Mouse (Mus musculus) left cerebral cortex, postnatal 36 days (tissue): ENCODE data around the gene Gnat3. TPM values are rescaled to one million over a fixed set of nuclear protein-coding genes. Genes with fewer than 3 reads are reported as not detected.
"Not testable (repeated sequence)": the region's sequence is repeated elsewhere in the genome, so short reads cannot be mapped to it uniquely, and the experiment has no call there.

Experiments used
- DNase-seq, 2 experiments: peaks; one replicate each; pipeline ENCODE4 v3.0.0; 2021 to 2022; ENCODE audit warnings: low spot score in 2 of 2, mixed read lengths in 1 of 2
- intact Hi-C: fragments of 180-260 bp; cut with DNase I; formaldehyde crosslinking; loops from one replicate; pipeline ENCODE4 v1.15.1; 2025
- total RNA-seq, 2 experiments: library from RNA; stranded (reverse); gene quantifications; 2 replicates each; pipeline ENCODE4 v1.2.3; 2021

Gene Gnat3
- total RNA-seq = not detected

DNA sequence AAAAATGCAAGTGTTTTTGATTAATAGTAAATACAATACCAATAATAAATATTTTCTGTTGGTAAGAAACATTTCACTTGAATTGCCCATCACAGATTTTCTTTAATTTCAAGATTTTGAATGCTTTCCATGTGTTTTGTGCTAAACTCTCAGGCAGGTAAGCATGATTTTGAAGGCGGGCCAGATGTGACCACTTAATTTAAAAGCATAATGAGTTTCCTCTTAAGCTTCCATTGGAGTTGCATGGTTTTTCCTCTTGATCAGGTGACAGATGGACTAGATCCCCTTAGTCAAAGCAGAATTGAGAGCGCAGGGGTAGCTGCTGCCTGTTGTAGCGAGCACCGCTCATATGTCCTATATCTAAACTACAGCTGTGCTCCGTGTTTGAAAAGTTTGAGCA lies at the start of gene Gnat3:
TSS of gene Gnat3 (plus strand) at position 301 of the 400 bp plus-strand sequence.
- intact Hi-C loops = no loop called here
- DNase-seq = no peak

DNA sequence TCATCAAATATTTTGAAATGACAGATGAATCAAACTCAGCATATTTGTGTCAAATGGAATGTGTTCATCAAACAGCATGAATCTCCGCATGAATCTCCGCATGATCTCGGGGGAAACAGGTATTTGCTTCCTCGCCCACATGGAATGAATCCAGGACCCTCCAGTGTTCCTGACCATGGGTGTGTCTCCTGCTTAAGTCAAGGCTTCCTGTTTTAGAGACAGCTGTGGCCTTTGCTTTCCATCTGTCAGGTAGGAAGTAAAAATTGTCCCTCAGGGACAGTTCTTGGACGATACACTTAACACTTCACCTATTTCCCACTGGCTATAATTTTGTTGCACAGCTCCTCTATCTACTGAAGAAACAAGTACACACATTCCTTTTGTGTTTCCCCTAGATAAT lies 43.4 kb upstream of the Gnat3 start:
- intact Hi-C loops = no loop called here
- no peak for DNase-seq

DNA sequence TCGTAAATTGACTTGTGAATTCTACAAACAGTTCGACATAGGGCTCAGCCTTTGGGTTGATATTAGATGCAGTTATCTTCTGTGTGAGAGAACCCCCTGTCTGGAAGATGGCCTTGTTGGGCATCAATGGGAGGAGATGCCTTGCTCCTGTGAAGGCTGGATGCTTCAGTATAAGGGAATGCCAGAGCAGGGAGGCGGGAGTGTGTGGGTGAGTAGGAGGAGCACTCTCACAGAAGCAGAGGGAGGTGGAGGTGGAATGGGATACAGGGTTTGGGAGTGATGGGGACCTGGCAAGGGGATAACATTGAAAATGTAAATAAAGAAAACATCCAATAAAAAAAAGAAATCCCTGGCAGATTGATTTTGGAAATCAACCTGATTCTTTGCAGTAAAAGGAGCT lies 38.7 kb upstream of the Gnat3 start:
- DNase-seq = no peak
- intact Hi-C loops = no loop called here

DNA sequence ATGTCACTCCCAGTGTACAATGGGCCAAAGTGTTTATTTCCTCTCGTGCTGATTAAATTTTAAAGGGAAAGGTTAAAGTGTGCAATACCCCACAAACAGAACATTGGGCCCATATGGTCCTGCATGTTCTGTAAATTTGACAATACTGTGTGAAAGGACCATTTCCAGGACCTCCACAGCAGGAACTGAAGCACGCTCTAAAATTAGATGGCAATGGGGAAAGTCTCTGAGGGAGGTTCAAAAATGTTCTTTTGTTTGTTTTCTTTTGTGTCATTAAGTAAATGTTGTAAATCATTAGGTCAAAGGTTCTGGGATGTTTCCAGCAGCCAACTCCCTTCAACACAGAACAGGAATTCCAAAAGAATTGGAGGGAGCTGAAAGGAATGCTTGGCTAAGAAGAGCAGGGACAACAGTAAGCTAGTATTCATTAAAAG lies 38.2 kb upstream of the Gnat3 start:
- intact Hi-C loops = no loop called here
- DNase-seq = no peak

DNA sequence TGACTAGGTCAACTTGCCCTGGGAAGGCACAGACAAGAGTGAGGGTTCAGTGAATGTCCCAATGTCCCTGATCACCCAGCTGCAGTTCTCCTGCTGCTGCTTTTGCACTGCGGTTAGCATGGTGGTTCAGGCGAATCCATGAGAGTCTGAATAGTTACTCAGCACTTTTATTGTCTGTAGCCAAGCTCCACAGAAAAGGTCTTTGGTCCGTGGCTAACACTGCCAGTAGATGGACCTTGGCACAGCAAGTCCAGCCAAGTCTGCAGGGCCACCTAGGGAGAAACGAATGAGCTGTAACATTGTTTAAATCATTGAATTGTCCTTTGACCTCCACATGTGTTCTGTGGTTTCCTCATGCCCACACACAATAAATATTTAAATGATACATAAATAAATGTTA lies 33.9 kb upstream of the Gnat3 start:
- no peak for DNase-seq
- intact Hi-C loops = no loop called here

DNA sequence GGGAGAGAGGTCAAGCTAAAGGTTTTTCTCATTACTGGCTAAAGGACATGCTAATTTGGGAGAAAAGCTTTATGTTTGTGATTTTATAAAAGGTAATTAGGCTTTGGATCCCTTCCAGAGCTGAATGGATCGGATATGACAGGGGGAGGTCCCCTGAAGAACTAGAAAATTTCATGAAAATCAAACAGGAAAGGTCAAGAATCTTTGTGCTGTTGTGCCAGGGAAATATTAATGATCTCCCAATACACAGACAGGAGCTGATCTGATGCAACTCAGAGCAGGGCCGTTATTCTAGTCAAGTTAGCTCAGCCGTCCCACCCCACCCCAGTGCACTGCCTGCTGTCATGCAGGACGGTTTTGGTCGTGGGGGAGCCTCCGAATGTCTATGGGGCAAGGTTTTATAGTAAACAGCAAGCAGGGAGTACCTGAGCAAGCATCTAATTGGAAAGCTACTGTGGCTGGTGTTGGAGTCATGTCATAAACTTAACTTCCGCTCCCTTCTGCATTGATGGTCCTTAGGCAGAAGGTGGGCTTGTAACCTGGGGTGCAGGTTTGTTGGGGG lies 33.3 kb upstream of the Gnat3 start:
- intact Hi-C loops = no loop called here
- no peak for DNase-seq

DNA sequence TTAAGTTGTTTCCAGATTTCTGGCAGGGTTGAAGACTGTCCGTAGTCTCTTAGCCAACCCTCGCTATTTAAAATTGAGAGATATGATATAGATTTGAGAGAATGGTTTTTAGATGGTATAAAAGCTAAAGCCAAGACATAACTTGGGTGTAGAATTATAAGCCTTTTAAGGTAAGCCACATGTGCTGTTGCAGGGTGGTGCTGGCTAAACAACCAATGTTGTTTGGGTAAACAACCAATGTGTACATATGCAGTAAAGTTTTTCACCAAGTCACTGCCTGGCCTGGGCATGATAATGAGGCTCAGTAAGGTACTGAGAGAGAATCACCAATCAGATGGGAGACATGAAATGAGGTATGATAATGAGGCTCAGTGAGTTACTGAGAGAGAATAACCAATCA lies 30.8 kb upstream of the Gnat3 start:
- intact Hi-C loops, DNase-seq: not testable (repeated sequence)

DNA sequence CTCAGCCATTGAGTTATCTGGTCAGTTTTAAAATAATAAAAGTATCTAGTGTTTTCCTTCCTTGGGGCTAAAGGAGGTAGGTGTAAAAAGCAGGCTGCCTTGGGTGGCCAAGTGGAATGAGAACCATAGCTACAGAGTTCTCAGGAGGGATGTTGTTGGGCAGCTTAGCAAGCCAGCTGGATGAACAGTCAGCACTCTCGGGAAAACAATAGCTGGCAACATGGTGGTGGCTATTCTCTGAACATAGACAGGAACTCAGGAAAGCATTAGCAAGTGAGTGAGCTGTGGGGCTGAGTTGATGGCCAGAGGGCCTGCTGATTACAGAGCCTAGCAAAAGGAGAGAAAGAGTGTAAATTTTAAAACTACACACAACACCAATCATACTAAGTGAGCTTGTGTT lies 27.8 kb upstream of the Gnat3 start:
- intact Hi-C loops = no loop called here
- DNase-seq = no peak

DNA sequence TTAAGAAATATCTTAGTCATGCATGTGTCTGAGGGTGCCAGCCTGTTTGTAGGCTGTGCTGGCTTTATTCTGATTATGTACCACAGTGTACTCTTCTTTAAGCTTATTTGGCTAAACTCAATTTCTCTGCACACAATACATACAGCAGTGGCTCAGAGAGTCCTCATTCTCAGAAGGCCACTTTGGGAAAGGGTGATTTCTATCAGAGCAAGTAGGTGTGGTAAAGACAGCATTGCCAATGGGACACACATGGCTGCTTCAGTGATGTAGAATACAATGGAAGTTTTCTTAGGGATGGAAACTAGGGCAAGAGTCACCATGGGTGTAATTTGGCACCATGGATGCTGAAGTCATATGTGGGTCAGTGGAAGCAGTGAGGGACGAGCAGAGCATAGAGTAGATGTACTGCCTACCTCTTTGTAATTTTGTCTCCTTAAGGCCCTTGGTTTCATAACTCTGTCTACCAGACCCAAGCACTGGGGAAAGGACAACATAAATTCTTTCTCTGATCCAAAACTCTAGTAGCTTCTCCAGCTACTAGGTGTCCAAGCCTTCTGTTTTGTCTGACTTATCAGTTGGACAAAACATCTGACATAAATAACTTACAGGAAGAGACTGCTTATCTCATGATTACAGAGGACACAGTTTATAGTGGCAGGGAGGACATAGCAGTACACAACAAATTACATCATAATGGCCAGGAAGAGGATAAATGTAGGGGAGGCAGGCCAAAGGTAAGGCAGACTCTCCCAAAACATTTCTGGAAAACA lies 24.0 kb upstream of the Gnat3 start:
- intact Hi-C loops = no loop called here
- no peak for DNase-seq

DNA sequence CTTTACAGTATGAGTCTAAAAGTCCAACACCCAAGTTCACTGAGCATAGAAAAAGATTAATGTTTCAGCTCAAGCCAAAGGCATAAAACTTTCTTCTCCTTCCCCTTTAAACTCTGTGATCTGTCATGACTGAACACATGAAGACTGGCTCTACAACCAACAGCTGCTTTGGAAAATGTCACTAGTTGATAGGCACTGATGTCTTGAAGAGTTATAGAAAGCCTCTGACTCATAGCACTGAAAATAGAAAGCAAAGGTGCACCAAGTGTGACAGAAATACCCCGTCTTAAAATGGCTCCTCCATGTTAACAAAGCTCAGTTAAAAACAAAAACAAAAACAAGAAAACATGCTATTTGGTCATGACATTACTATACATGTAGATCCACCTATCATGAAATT lies 5.9 kb upstream of the Gnat3 start:
- DNase-seq = no peak
- intact Hi-C loops = no loop called here

DNA sequence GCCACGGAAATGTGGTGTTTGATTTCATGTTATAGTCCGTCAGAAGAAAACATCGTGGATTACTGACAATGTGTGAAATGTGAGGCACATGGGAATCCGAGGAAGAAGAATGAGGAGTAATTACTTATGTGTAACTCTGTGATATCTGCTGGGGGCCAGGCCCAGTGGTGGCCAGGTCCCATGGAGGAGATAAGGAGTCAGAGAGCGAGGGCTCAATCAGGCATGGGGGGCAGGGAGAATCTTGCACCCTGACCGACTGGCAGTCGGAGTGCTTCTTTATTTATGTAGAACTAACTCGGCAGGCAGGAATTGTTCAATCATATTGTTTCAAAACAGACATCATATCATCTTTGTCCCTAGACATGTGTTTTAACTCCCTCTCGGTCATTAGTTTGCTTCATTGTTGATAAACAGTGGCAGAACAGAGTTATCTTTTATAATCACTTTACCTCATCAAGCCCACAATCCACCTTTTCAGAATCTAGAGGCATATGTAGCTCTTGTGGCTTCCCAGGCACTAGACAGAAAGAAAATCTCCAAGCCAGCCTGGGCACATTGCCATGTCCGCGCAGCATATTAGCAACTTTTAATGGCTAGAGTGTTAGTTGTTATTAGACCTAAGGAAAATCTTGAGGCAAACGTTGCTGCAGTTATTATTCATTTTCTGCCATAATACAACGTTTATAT lies 7.5 kb downstream of the Gnat3 start:
- DNase-seq = no peak
- intact Hi-C loops = no loop called here

DNA sequence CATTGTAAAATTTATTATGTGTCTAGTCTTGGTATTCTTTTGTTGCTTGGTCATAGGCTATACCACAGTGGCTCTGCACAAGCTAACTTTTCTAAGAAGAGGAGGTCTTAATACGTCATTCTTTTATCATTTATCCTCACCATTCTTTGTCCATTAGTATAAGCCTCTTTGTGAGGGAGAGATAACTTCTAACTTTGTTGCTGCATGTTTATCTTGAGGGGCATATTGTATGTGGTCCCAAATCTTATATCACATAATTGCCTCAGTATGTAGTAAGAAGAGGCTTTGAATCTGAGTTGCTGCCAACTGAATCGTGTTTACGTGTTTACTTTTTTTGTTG lies 8.0 kb downstream of the Gnat3 start:
- no peak for DNase-seq
- intact Hi-C loops = no loop called here

DNA sequence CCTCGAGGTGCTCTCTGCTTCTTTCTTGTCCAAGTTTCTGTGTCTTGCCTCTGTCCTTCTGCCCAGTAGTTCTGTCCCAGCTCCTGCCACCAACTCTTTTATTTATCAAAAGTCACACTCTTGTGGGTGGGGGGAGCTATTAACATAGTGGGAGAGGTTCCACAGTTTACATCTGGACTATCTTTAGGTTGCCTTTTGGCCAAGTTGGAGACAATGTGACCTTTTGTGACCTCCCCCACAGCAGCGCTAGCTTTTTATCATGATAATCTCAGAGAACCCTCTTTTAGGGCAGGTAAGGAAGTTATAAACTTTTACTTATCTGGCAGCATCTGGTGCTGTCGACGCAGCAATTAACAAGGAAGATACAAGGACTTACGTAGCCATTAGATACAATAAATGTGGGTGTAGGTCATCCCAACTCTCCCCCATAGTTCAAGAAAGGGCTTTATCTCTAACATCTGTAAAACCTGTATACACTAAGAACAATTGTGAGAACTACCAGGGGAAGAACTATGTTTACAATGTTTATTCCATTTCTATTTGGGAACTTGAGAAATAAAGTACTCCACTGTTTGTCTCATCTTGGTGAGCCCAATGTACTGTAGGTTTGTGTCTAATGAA lies 18.3 kb downstream of the Gnat3 start:
- no peak for DNase-seq
- intact Hi-C loops = no loop called here

DNA sequence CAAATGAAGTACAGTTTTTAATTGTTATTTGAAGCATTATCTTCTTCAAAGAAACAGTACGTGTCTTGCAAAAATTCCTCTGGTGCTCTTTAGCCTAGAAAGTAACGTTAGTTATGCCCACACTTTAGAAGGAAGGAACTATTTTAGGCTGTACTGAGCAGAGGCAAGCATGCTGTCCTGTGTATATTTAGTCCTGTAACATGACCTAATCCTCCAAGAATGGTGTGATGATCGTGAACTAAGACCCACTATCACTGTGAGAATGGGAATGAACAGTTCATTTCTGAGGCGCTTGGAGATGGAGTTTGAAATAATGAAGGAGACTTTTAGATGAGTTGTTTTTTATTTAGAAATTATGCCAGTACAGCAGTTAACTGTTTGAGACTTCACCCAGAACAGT lies 20.4 kb downstream of the Gnat3 start:
- intact Hi-C loops = no loop called here
- DNase-seq = no peak

DNA sequence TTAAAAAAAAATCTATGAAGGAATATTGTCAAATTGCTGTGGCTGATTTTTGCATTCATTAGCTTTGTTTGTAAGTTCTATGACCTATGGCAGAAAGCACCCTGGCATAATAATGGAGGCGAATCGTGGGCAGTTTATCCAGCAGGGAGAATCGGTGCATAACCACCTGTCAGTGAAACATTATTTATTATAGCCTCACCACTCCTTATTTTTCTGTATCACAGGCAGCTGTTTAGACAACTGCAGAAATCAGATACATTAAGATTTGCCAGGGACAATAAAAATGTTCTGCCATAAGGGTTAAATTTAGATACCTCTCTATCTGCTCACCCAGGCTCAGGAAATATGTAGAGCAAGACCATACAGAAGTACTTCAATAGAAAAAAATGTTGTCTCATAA lies 22.2 kb downstream of the Gnat3 start:
- intact Hi-C loops = no loop called here
- no peak for DNase-seq

DNA sequence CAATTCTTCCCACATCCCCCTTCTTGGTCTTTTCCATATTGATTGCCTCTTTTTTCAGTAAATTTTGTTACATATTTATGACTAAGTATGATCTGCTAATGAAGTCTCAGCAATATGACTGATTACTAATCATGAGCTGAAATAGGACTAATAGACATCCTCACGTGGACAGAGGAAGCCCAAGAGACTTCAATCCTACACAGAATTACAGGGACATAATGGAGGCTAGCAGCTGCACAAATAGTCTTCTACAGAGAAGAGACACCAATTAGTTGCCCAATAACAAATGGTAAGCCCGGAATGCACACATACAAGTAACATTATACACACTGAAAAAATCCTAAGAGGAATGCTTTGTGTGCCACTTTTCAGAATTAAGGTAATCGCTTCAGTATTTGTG lies 24.3 kb downstream of the Gnat3 start:
- intact Hi-C loops = no loop called here
- no peak for DNase-seq

DNA sequence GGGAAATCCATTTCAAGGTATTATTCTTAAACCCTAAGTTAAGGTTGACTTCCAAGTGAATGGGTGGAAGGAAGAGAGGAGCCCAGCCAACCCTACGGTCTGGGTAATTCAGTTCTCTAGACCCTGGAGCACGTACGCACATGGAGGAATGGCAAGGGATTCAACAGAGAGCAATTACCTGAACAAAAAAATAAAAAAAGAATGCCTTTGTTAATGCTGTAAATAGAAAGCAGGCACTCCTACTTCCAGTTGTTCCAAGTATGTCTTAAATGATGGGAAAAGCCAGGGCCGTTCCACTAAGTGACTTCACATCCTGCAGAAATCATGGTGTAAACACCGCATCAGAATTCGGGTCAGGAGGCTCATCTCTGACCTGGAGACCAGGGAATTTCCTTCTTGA lies 28.3 kb downstream of the Gnat3 start:
- intact Hi-C loops = no loop called here
- DNase-seq = no peak

DNA sequence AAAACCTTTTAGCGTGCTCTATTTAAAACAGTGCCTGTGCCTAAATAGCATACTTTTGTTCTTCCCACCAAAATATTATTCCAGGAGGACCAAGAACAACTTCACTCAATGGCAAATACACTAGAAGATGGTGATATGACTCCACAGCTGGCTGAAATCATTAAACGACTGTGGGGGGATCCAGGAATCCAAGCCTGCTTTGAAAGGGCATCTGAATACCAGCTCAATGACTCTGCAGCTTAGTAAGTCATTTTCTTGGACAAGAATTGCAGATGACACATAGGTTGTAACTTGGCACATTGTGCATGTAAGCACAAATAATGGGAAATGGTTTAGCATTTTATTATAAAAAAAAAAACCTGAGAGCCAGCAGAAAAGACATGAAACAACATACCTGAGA lies 37.2 kb downstream of the Gnat3 start:
- no peak for DNase-seq
- intact Hi-C loops = no loop called here

DNA sequence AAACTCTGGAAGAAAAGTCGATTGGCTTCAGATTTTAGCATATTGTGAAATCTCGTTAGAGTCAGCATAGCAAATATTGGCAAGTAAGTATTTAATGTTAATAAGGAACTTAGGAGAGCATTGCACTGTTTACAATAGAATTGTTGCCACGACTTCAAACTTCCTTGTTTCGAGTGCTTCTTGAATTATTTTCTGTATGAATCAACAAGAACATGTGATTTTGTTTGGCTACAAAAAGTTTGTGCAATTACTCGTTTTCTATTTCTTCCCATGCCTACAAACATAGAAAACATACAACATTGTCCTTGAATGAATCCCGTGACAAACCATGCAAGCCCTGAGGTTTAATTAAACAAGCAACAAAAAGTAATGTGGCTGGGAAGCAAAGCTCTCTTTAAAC lies 37.8 kb downstream of the Gnat3 start:
- DNase-seq = no peak

DNA sequence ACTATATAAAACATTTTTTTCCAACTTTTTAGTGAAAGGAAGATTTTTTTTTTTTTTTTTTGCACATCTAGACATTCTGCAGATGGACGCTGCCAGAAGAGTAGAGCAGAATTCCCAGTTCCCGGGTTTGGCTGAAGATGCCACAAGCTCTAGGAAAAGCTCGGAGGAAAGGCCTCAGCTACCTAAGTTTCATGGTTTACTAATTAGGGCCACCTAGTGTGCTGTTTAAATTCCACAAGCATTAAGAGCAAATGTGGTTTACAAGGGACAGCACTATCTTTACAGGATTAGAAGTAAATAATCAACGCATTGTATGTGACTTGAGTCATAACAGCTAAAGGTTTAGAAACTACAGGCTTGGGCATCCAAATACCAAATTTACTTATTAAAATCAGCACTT lies 39.3 kb downstream of the Gnat3 start:
- intact Hi-C loops = no loop called here
- DNase-seq = no peak

More for the DNA sequence above, 37.8 kb downstream of the Gnat3 start:
- intact Hi-C loops = no loop called here

DNA sequence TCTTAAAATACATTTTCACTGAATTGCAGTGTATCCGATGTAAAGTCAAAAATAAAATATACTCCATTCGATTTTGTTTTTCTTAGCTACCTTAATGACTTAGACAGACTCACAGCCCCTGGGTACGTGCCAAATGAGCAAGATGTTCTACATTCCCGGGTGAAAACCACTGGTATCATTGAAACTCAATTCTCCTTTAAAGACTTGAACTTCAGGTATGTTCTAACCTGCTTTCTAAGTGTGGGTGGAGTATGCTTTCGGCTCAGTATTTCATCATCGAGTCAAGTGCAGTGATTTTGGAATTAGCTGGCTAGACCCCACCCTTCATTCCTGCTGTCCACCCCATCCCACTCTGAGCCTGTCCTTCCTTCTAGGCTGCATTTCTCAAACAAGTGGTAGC lies 41.3 kb downstream of the Gnat3 start:
- intact Hi-C loops = no loop called here
- DNase-seq = no peak
